Mouse (Mus musculus): ENCODE data around the gene Myrf. TPM values are rescaled to one million over a fixed set of nuclear protein-coding genes. Genes with fewer than 3 reads are reported as not detected.

The Myrf gene
- total RNA-seq, 2 experiments from 2014 or later: 29.6 to 31.2 TPM

- DNase-seq (ENCODE audit: low spot score in 2 of 2): no peak
These were observed 26.6 kb downstream of the Myrf start for GRCm38 (mm10) chr19:10213796-10214471.

GRCm38 (mm10) chr19:10210885-10211284 is 29.7 kb downstream of the Myrf start:
- DNase-seq (ENCODE audit: low spot score in 2 of 2): no peak

DNA sequence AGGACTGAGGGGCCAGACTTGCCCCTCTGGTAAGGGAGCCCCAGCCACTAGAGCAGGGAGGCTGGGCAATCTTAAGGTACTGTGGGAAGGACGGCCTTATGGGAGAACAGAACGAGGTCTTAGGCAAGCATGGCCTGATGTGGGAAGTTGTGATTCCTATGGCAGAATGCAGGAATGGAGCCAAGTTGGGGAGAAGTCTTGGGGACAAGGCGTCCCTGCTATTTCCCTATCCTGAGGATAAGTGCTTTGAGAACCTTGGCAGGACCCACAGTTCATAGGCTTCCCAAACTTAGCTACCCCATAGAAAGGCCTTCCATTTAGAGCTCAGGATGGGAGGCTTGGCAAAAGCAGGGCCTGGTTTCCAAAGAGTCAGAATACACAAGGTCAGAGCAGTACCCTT is 31.7 kb downstream of the Myrf start:
- no peak for DNase-seq (ENCODE audit: low spot score in 2 of 2)

- DNase-seq (ENCODE audit: low spot score in 2 of 2): no peak
These were observed 35.5 kb downstream of the Myrf start for GRCm38 (mm10) chr19:10205051-10205450.

DNA sequence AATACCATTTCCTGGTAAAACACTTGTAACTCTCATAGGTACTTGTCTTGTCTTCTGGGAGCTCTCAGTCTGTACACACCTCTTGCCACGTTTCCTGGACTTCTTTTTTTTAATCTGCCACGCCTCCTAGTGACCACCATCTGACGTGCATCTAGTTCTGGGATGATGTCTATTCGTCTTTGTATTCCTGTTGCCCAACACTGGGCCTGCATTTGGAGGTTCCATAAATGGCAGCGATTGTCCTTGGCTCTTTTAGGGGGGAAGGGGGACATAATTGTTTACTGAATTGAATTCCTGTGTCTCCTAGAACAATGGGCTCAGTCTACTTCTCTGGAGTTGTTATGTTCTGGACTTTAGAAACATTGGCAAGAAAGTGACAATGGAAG is 35.9 kb downstream of the Myrf start:
- DNase-seq (ENCODE audit: low spot score in 2 of 2): no peak

DNA sequence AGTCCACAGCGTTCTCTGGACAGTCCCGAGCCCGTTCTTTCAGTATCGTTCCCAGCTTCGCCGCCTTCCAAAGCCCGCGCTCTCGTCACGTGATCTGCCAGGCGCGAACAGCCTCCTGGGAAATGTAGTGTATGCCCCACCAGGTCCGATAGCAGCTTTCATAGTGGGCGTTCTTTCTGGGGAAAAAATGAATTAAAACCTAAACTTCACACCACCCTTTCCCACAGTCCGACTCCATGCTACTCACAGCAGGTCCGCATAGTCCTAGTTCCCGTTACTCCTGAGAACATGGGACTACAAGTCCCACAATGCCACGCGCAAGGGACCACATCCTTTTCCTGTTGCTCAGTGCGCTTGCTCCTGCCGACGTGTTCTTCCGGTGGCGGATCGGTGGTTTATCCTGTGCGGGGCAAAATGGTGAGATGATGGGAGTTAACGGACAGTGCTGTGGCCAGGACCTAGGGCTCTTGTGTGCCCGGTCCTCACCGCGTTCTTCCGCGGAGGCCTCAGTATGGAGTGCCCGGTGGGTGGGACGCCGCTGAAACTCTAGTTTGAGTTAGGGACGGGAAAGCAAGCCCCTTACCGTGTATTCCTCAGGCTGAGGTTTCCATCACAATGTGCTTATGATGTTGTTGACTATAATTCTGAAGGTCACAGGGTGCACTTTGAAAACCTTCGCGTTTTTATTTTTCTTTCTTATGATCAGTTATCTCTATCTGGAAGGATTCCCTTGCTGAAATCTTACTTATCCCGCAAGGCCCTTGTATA is 36.5 kb downstream of the Myrf start, which contains the start of the genes Tmem258 and Fen1:
TSS of gene Tmem258 (plus strand) at position 167 of the 768 bp plus-strand sequence.
TSS of gene Fen1 (minus strand) at position 322 of the 768 bp plus-strand sequence.
- DNase-seq (ENCODE audit: low spot score in 2 of 2): peak; percentile 94 to 95

DNA sequence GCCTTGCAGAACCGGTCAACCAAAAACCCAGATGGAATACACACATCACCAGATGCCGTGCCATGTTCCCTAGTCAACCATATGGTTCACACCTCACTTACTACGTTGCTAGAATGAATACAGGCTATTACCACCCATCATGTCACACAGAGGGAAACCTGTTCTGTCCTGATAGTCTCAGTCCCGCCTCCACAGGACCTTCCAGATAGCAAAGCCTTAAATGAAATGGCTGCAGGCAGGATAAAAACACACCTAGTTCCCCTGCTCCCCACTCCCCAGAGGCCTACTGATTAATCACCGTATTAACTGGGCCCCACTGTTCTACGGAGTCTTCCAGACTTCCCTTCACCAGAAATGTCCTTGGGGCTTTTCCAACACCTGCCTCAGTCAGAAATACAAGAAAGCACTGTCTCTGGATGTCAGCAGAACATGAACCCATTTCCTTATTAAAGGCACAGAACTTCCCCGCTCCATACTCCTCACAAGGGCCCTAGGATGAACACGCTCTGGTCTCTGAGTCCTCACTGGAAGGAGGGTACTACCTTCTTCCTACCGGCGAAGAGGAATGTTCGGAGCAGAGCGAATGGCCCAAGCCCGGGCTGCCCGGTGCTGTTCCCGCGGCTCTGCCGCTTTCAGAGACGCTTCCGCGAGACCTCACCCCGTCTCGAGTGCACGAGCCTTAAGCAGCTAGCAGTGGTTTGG is 37.3 kb downstream of the Myrf start:
- no peak for DNase-seq (ENCODE audit: low spot score in 2 of 2)

GRCm38 (mm10) chr19:10198723-10199122 is 41.8 kb downstream of the Myrf start:
- DNase-seq (ENCODE audit: low spot score in 2 of 2): peak; percentile 79 to 83

DNA sequence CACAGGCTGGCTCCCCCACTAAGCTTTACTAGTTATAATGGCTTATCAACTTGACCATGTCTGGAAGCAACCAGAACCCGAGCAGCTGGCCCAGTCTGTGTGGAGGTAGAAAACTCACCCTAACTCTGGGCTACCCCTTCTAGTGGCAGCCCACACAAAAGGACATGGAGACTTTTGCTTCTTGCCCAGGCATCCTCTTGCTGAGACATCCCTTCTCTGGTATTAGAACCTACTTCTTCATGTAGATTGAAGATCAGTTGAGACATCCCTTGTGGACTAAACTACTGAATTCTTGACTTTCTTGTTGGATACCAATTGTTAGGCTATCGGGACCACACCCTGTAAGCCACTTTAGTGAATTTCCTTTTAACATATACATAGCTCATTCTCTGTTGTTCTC is 42.3 kb downstream of the Myrf start:
- no peak for DNase-seq (ENCODE audit: low spot score in 2 of 2)

DNA sequence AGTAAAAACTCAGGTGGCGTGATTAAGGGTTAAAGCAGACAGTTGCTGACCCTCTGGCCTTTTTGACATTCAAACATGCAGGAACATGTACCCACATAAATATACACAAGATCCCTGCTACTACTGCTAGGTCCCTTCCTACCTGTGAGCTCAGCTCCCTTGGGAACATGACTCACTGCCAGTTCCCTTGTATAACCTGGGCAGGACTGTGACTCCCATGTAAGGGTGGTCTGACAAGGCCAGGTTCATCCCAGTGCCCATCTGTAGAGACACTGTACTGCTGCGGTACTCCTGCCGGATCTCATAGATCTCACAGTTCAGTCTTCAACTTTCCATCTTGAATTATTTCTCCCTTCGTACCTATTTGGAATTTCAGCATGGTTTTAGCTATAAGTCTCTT is 43.4 kb downstream of the Myrf start:
- DNase-seq (ENCODE audit: low spot score in 2 of 2): no peak

DNA sequence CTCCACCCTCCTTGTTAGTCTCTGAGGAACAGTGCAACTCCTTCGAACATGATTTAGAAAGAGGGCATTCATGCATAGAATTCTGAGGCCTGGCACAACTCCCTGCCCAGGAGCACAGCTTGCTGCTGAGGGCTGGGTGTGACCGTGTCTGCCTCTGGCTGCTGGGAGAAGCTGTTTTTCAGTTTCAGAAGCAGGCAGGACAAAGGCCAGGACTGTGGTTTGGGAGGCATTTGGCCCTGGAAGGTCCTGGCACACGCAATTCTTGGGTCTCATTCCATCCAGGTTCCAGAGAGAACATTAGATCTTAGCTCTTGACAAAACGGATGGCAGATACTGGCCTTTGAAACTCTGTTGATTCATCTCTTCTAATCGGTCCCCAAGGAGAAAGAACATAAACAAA is 45.3 kb downstream of the Myrf start:
- DNase-seq (ENCODE audit: low spot score in 2 of 2): no peak

- no peak for DNase-seq (ENCODE audit: low spot score in 2 of 2)
These were observed 46.2 kb downstream of the Myrf start for GRCm38 (mm10) chr19:10194337-10194736.

DNA sequence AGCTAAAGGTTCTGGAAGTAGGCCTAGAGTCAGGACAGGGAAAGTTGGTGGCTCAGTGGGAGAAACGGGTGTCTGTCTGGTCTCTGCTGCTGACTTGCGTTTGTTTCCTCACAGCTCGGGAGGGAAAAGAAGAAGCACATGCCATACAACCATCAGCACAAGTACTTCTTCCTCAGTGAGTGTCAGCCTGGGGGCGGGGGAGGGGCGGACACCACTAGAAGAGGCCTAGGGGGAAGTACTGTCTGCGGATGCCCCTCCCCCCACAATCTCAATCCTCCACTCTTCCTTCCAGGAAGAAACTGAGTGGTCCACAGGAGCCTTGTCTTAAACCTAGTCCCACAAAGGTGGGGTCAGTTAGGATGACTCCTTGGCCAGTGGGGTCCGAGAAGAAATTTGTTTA is 49.2 kb downstream of the Myrf start:
- DNase-seq (ENCODE audit: low spot score in 2 of 2): no peak

DNA sequence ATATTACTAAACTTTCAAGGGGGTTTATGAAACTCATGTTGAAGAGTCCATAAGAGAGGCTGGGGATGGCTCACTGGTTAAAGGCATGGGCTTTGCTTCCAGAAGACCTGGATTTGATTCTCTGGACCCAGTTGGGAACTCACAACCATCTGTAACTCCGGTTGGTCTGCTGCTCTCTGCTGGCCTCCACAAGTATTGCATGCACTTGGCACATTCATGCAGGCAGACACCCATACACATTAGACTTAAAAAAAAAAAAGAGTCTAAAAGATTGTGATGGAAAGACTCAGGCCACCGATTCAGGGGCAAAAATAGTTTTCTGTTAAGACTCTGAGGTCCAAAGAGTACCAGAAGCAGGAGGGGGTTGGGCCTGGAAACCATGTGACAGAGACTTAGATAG is 49.8 kb downstream of the Myrf start:
- peak; percentile 81 to 87 for DNase-seq (ENCODE audit: low spot score in 2 of 2)

DNA sequence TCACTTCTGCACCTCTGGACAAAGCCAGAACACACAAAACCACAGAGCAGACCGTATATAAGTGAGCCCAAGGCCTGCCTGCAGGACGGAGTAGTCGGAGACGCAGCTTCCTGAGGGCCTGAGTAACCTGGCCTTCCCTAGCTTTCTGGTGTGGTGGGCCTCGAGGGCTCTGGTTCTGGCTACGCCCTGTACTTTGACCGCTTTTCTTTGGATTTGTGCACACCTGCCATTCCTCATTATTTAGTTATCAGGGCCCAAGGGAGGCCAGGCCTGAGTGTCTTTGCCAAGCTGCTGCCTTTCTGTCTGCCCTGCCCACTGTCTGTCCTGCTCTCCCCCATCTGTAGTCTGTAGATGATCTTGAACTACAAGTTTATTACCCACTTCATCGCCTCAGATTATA is 50.6 kb downstream of the Myrf start:
- no peak for DNase-seq (ENCODE audit: low spot score in 2 of 2)

GRCm38 (mm10) chr19:10189022-10189421 is 51.5 kb downstream of the Myrf start:
- DNase-seq (ENCODE audit: low spot score in 2 of 2): no peak

GRCm38 (mm10) chr19:10188281-10188811 is 52.2 kb downstream of the Myrf start:
- peak; percentile 81 to 94 for DNase-seq (ENCODE audit: low spot score in 2 of 2)

- no peak for DNase-seq (ENCODE audit: low spot score in 2 of 2)
These were observed 54.0 kb downstream of the Myrf start for GRCm38 (mm10) chr19:10186569-10186968.

- no peak for DNase-seq (ENCODE audit: low spot score in 2 of 2)
These were observed 54.7 kb downstream of the Myrf start for GRCm38 (mm10) chr19:10185876-10186275.

DNA sequence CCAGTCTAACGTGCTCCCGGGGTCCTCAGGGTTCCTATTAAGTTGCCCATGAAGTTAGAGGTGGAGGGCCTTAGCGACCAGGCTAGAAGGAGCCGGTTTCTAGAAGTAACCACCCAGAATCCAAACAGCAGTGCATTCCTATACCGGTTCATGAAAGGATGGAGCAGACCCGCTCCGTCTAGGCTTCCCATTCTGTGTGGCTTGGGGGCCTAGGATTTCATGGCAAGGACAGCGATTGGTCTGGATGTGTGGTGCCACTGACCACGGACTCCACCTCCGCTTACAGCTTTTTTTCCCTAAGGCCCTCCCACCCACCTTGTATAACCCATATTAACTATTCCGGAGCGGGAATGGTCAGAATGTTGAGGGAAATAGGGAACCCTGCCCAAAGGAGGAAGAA is 56.5 kb downstream of the Myrf start:
- peak in 1 of 2 experiments; percentile 67 for DNase-seq (ENCODE audit: low spot score in 2 of 2)

- DNase-seq (ENCODE audit: low spot score in 2 of 2): peak; percentile 73 to 84
These were observed 57.1 kb downstream of the Myrf start for GRCm38 (mm10) chr19:10183299-10183983.

Data from layer of hippocampus, postnatal 14 days (tissue).